Comparison of ENCODE assay signal across 8 mouse cellular contexts in the genomic region with DNA sequence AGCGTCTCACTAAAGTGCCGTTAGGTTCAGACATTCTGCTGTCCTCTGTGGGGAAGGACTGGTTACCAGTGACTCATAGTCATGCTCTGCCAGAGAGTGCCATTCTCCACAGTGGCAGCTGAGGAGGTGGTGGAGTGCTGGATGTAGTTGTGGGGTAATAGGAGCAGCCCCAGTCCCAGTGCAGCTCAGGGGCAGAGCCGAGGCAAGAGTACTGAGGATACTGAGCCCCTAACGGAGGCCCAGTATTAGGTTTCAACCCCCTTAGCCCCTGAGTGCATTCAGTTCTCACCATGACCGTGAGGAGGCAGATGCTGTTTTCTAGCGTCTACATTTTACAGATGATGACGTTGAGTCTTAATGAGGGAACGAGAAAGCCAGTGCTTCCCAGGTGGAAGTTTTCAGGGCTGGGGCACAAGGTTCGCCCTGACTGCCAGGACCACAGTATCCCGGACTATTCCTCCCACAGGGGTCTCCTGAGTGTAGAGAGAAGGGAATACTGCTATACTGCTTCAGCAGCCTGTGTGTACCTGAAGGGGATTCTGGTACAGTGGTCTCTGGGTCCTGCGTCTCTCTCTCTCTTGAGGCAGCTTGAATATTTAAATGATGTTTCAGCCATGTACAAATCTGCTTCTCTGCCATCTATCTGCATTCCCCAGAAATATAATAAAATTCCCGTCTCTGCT. TPM values are rescaled to one million over a fixed set of nuclear protein-coding genes. Genes with fewer than 3 reads are reported as not detected.
DNase-seq lines count a peak whose midpoint lies in the region; ATAC-seq and TF ChIP-seq lines count a peak whose summit lies in the region.

No protein-coding gene starts in this region.

- H3K9me3 ChIP-seq in embryonic facial prominence, embryonic 11.5 days (replicated peaks; ENCODE audit: control insufficient read depth, low read length): no peaks in the 10 kb centered on the region
- no peaks in the 10 kb centered on the region for H3K9me3 ChIP-seq in hindbrain, embryonic 10.5 days
- no peaks in the 10 kb centered on the region for H3K9me3 ChIP-seq in midbrain, embryonic 14.5 days (ENCODE audit: control insufficient read depth, low read length)

- TF ChIP-seq CTCF in layer of hippocampus, adult 2 months (conservative IDR thresholded peaks at IDR 0.05): peak; percentile 34; the same call in 1 of the 2 replicates

- 22% methylated on average over 12 of the region's 12 CpGs for WGBS in embryonic facial prominence, embryonic 11.5 days
- WGBS in hindbrain, embryonic 10.5 days: 42% methylated on average over 12 of the region's 12 CpGs
- WGBS in midbrain, embryonic 14.5 days: 28% methylated on average over 12 of the region's 12 CpGs

- no peaks in the 10 kb centered on the region for H3K27me3 ChIP-seq in embryonic facial prominence, embryonic 11.5 days (ENCODE audit: control insufficient read depth, insufficient read depth, low read length)
- no peaks in the 10 kb centered on the region for H3K27me3 ChIP-seq in hindbrain, embryonic 10.5 days (ENCODE audit: insufficient read depth, poor library complexity, severe bottlenecking)
- H3K27me3 ChIP-seq in midbrain, embryonic 14.5 days (ENCODE audit: control insufficient read depth, insufficient read depth, low read length): no peaks in the 10 kb centered on the region

- peaks cover 14% of the 10 kb centered on the region for H3K4me1 ChIP-seq in embryonic facial prominence, embryonic 11.5 days (ENCODE audit: control insufficient read depth, insufficient read depth, low read length)
- H3K4me1 ChIP-seq in hindbrain, embryonic 10.5 days (replicated peaks): peaks cover 27% of the 10 kb centered on the region
- peaks cover 32% of the 10 kb centered on the region for H3K4me1 ChIP-seq in midbrain, embryonic 14.5 days (ENCODE audit: control insufficient read depth, insufficient read depth, low read length)

- peak; percentile 59 for ATAC-seq in embryonic facial prominence, embryonic 11.5 days (replicated peaks; ENCODE audit: insufficient number of reproducible peaks, low FRiP score, low TSS enrichment, low read depth)
- ATAC-seq in midbrain, embryonic 14.5 days (ENCODE audit: low FRiP score, low TSS enrichment): peak; percentile 55; the same call in 1 of the 2 replicates
- ATAC-seq in megakaryocyte progenitor cell, adult 5-6 weeks (replicated peaks; ENCODE audit: poor library complexity): no peak

- peak in 1 of 2 experiments; percentile 14 for DNase-seq in layer of hippocampus, adult 2 months (ENCODE audit: low spot score in 2 of 2)
- no peak for DNase-seq in layer of hippocampus, postnatal 25 days (ENCODE audit: extremely low spot score in 1 of 2, low spot score in 1 of 2)
- peak; percentile 70 for DNase-seq in embryonic facial prominence, embryonic 11.5 days (ENCODE audit: low spot score)
- DNase-seq in hindbrain, embryonic 10.5 days (ENCODE audit: low spot score): peak; percentile 8
- DNase-seq in midbrain, embryonic 14.5 days: peak; percentile 43
- DNase-seq in lung, postnatal 4 days: no peak
- no peak for DNase-seq in cerebellum, adult 8-10 months

- no peak overlapping the region for H3K4me2 ChIP-seq in embryonic facial prominence, embryonic 11.5 days (ENCODE audit: low read depth, low read length)
- peak overlapping the region; percentile 44 for H3K4me2 ChIP-seq in midbrain, embryonic 14.5 days (ENCODE audit: low read length)

- no peak overlapping the region for H3K4me3 ChIP-seq in layer of hippocampus, adult 2 months
- H3K4me3 ChIP-seq in embryonic facial prominence, embryonic 11.5 days (ENCODE audit: low read depth, low read length): no peak overlapping the region
- no peak overlapping the region for H3K4me3 ChIP-seq in hindbrain, embryonic 10.5 days
- no peak overlapping the region for H3K4me3 ChIP-seq in midbrain, embryonic 14.5 days (replicated peaks; ENCODE audit: low read depth, low read length)

- H3K9ac ChIP-seq in embryonic facial prominence, embryonic 11.5 days (replicated peaks; ENCODE audit: low read length): 0 out of 2 replicates have a peak overlapping the region, but pooled peaks have one; percentile 18
- H3K9ac ChIP-seq in midbrain, embryonic 14.5 days (replicated peaks; ENCODE audit: low read length): peak overlapping the region; percentile 21; the same call in 1 of the 2 replicates

- peak overlapping the region; percentile 93 for H3K27ac ChIP-seq in layer of hippocampus, adult 2 months
- peak overlapping the region; percentile 66 for H3K27ac ChIP-seq in embryonic facial prominence, embryonic 11.5 days (replicated peaks; ENCODE audit: low read depth, low read length)
- peak overlapping the region; percentile 36; the same call in 1 of the 2 replicates for H3K27ac ChIP-seq in hindbrain, embryonic 10.5 days
- H3K27ac ChIP-seq in midbrain, embryonic 14.5 days (replicated peaks; ENCODE audit: low read depth, low read length): peak overlapping the region; percentile 90

- H3K36me3 ChIP-seq in embryonic facial prominence, embryonic 11.5 days (replicated peaks; ENCODE audit: control insufficient read depth, insufficient read depth, low read depth, low read length): no peaks in the 10 kb centered on the region
- no peaks in the 10 kb centered on the region for H3K36me3 ChIP-seq in hindbrain, embryonic 10.5 days
- H3K36me3 ChIP-seq in midbrain, embryonic 14.5 days (ENCODE audit: control insufficient read depth, insufficient read depth, low read length): no peaks in the 10 kb centered on the region

RNA-seq across cellular contexts. Expression of gene Tnrc6a, which starts 40.1 kb away (rescaled TPM):
- 10 to 100 TPM; 49.5 to 53.9 TPM for total RNA-seq in layer of hippocampus, adult 2 months (2021)
- total RNA-seq in layer of hippocampus, postnatal 25 days (2021): 10 to 100 TPM; 37.6 to 48.7 TPM
- polyA plus RNA-seq in embryonic facial prominence, embryonic 11.5 days (2014; fragmentation: Nextera tagmentation; extraction: Ambion mirVana): 44.3 and 45.9 TPM in 2 replicates
- polyA plus RNA-seq in hindbrain, embryonic 10.5 days (2016; fragmentation: Nextera tagmentation; extraction: Ambion mirVana): 51.5 and 58.1 TPM in 2 replicates
- polyA plus RNA-seq in midbrain, embryonic 14.5 days (2014; fragmentation: Nextera tagmentation; extraction: Ambion mirVana): 50.0 and 59.4 TPM in 2 replicates
- total RNA-seq in megakaryocyte progenitor cell, adult 5-6 weeks (2015): 20.9 and 29.3 TPM in 2 replicates
- 20.2 and 51.3 TPM in 2 replicates for total RNA-seq in megakaryocyte progenitor cell, adult 5-6 weeks (2017)

Comparison
In these comparisons a context has a peak if more than half of its experiments do, and no peak if none do; other contexts are left out.
1. DNase-seq: peak in embryonic facial prominence, embryonic 11.5 days (single experiment), hindbrain, embryonic 10.5 days (single experiment) and midbrain, embryonic 14.5 days (single experiment); none in layer of hippocampus, postnatal 25 days (0 of 2), lung, postnatal 4 days (0 of 2) and cerebellum, adult 8-10 months (single experiment).
2. H3K27ac ChIP-seq: peak in every context shown above with its lines; median percentile 93 in layer of hippocampus, adult 2 months; 90 in midbrain, embryonic 14.5 days; 66 in embryonic facial prominence, embryonic 11.5 days; 36 in hindbrain, embryonic 10.5 days.